Mouse (Mus musculus) megakaryocyte, embryonic 14.5 days (primary cell): ENCODE measurements at regions not wholly inside any gene's neighbourhood (a gene's known extent, or its start where the extent isn't known, plus 50 kb on each side); places are given as distances from the start of the nearest gene placed in this dataset.

Experiments
- H3K27me3 ChIP-seq: replicated peaks from 2 replicates; pipeline ENCODE3; 2012; ENCODE audit warnings: inconsistent platforms
- H3K36me3 ChIP-seq: replicated peaks from 2 replicates; pipeline ENCODE3; 2012; ENCODE audit warnings: low read length, inconsistent platforms, mixed read lengths
- H3K4me1 ChIP-seq: 2 replicates; pipeline ENCODE4 v1.6.1; 2012; ENCODE audit warnings: inconsistent platforms
- H3K4me3 ChIP-seq: replicated peaks from 2 replicates; pipeline ENCODE3; 2012; ENCODE audit warnings: moderate library complexity, mild to moderate bottlenecking, inconsistent platforms
- H3K9me3 ChIP-seq: 2 replicates; pipeline ENCODE4 v1.6.1; 2012; ENCODE audit warnings: inconsistent platforms
- FLI1 ChIP-seq: IDR thresholded peaks from 2 replicates; pipeline ENCODE4 v1.6.1; 2012; ENCODE audit warnings: low read length, inconsistent platforms, mixed read lengths
- GATA1 ChIP-seq: IDR thresholded peaks from 3 replicates; pipeline ENCODE4 v1.6.1; 2012; ENCODE audit warnings: mixed read lengths, low read length, inconsistent platforms, borderline replicate concordance

- Histone ChIP-seq H3K36me3 (no peaks in the 10 kb centered on the region), H3K27me3 (peaks cover 60% of the 10 kb centered on the region), H3K4me3 (no peak overlapping the region), H3K4me1 (peaks cover 24% of the 10 kb centered on the region), H3K9me3 (peaks cover 27% of the 10 kb centered on the region)
- no peak for TF ChIP-seq GATA1
- TF ChIP-seq FLI1 = no peak
These were observed 94.0 kb upstream of the Rbm19 start for GRCm38 (mm10) chr5:120022276-120022675.

DNA sequence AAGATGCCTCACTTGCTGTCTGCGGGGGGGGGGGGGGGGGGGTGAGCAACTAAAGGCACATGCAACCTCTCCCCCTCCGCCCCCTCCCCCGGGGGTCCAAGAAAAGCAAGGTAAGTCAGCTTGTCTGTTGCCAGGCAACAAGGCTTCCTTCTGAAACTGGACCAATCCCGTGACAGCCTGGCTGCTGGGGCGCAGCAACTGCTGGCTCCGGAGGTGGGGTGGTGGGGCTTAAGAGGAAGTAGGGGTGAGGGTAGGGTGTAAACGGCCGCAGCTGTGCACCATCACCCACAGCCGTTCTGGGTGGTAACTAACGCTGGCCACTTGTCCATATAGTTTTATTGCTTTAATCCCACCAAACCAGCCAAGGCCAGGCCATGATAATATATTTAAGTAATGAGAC is 92.2 kb upstream of the Rbm19 start:
- TF ChIP-seq FLI1 (no peak), GATA1 (no peak)
- no peaks in the 10 kb centered on the region for H3K36me3 ChIP-seq
- H3K4me3 ChIP-seq = no peak overlapping the region
- H3K9me3 ChIP-seq = peaks cover 25% of the 10 kb centered on the region
- H3K27me3 ChIP-seq = peaks cover 59% of the 10 kb centered on the region
- H3K4me1 ChIP-seq = peaks cover 8% of the 10 kb centered on the region

DNA sequence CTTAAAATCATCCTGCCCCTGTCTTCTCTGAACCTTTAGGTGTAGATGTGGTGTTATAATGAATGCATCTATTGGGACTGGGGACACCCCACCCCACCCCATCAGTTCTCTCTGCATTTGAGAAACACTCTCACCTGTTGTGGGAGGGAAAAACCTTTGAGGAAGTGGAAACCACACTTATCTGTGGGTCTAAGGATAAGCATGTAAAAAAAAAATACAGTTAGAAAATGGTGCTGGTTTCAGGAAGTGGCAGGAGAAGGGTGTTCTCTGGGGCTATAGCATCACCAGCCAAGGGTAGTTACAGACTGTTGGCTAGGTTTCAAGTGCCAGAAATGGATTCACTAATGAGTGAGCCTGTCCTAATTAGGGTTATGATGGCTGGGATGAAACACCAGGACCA is 91.1 kb upstream of the Rbm19 start:
- peaks cover 25% of the 10 kb centered on the region for H3K9me3 ChIP-seq
- TF ChIP-seq FLI1 (no peak), GATA1 (no peak)
- H3K4me3 ChIP-seq = no peak overlapping the region

DNA sequence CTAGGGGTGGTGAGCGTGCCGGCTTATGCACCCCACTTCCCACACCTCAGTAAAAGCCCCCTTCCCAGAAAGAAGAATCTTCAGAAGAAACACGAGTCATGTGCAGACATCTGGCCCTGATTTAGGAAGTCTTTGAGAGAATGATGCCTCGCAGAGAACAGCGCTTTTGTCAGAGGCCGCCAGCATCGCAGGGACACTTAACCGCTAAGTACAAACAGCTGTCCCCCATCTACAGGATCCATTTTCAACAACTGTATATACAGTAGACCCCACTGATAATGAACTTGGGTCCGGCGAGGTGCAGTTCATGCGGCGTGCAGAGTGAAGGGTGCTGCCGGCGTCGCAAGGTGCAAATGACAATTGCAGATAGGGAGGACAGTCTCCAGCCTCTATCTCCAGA is 85.4 kb upstream of the Rbm19 start:
- H3K4me3 ChIP-seq = no peak overlapping the region
- H3K36me3 ChIP-seq = no peaks in the 10 kb centered on the region
- no peaks in the 10 kb centered on the region for H3K4me1 ChIP-seq
- H3K27me3 ChIP-seq = peaks cover 60% of the 10 kb centered on the region
- peaks cover 22% of the 10 kb centered on the region for H3K9me3 ChIP-seq
- no peak for TF ChIP-seq GATA1
- TF ChIP-seq FLI1 = no peak

More for the DNA sequence above, 91.1 kb upstream of the Rbm19 start:
- peaks cover 4% of the 10 kb centered on the region; the same call in 1 of the 2 replicates for H3K4me1 ChIP-seq
- no peaks in the 10 kb centered on the region for H3K36me3 ChIP-seq
- peaks cover 54% of the 10 kb centered on the region for H3K27me3 ChIP-seq

DNA sequence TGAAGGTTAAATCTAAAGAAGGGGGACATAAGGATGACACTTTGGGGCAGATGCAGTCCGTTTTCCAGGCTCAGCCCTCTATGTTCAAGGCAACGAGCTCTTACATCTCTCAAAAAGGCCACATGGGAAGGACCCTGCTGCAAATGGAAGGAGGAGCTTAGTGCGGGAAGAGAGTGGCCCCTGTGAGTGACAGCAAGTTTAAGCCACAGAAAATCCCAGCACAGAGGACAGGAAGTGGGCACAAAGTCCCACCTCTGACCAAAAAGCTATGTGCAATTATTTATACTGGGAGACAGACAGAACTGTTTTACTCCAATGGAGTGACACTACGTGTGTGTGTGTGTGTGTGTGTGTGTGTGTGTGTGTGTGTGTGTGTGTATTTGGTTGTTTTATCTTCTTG is 84.7 kb upstream of the Rbm19 start:
- TF ChIP-seq GATA1 (no peak), FLI1 (no peak)
- Histone ChIP-seq H3K4me1 (no peaks in the 10 kb centered on the region), H3K36me3 (no peaks in the 10 kb centered on the region), H3K27me3 (peaks cover 60% of the 10 kb centered on the region), H3K9me3 (peaks cover 22% of the 10 kb centered on the region), H3K4me3 (no peak overlapping the region)

- Histone ChIP-seq H3K4me3 (no peak overlapping the region), H3K9me3 (peaks cover 21% of the 10 kb centered on the region), H3K4me1 (no peaks in the 10 kb centered on the region), H3K36me3 (no peaks in the 10 kb centered on the region), H3K27me3 (peaks cover 47% of the 10 kb centered on the region)
- TF ChIP-seq FLI1 = no peak
- TF ChIP-seq GATA1 = no peak
These were observed 81.7 kb upstream of the Rbm19 start for GRCm38 (mm10) chr5:120034499-120035077.

DNA sequence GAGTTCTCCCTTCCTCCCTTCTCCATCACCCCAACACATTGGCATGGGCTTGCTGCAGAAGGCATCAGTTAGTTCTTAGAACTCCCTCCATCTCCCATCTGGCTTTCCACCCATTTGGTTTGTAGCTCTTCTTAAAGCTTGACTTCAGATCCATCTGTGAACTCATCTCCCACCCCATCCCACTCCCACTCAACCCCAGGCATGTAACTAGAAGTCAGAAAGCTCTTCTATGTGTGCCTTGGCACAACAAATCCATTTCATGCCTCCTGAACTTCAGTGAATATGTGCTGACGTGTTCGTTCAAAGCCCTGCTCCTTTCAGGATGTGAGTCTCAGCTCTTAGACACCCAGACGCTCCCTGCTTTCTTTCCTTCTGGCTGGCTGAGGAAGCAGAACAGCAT is 81.0 kb upstream of the Rbm19 start:
- no peaks in the 10 kb centered on the region for H3K4me1 ChIP-seq
- H3K36me3 ChIP-seq = no peaks in the 10 kb centered on the region
- H3K4me3 ChIP-seq = no peak overlapping the region
- H3K9me3 ChIP-seq = peaks cover 23% of the 10 kb centered on the region
- peaks cover 43% of the 10 kb centered on the region for H3K27me3 ChIP-seq
- TF ChIP-seq GATA1 (no peak), FLI1 (no peak)

- H3K4me1 ChIP-seq = no peaks in the 10 kb centered on the region
- H3K9me3 ChIP-seq = peaks cover 28% of the 10 kb centered on the region
- TF ChIP-seq FLI1 (no peak), GATA1 (no peak)
- H3K27me3 ChIP-seq = peaks cover 35% of the 10 kb centered on the region
- no peaks in the 10 kb centered on the region for H3K36me3 ChIP-seq
- no peak overlapping the region for H3K4me3 ChIP-seq
These were observed 78.5 kb upstream of the Rbm19 start for GRCm38 (mm10) chr5:120037806-120038205.

DNA sequence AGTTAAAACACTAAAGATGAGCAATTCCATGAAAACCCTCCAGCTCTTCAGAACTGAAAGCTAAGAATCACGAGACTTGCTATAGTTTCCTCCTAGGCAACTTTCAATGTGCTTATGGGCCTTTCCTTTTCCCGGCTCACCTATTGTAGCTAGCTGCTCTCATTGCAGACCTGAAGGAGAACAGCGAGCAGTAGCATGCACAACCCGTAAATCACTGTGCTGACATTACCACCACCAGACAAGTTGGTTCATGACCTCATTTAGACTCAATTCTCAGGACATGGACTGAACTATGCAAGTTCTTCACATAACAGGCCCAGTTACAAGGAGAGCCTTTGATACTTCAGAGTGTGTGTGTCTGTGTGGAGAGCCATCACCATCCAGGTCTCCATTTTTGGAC is 72.5 kb upstream of the Rbm19 start:
- H3K4me3 ChIP-seq = no peak overlapping the region
- TF ChIP-seq FLI1 (no peak), GATA1 (no peak)

GRCm38 (mm10) chr5:120049063-120049781 is 67.0 kb upstream of the Rbm19 start:
- Histone ChIP-seq H3K36me3 (no peaks in the 10 kb centered on the region), H3K27me3 (peaks cover 18% of the 10 kb centered on the region), H3K4me3 (no peak overlapping the region), H3K9me3 (peaks cover 8% of the 10 kb centered on the region), H3K4me1 (no peaks in the 10 kb centered on the region)
- TF ChIP-seq FLI1 (no peak), GATA1 (no peak)

More for the DNA sequence above, 72.5 kb upstream of the Rbm19 start:
- Histone ChIP-seq H3K36me3 (no peaks in the 10 kb centered on the region), H3K9me3 (peaks cover 13% of the 10 kb centered on the region), H3K27me3 (peaks cover 10% of the 10 kb centered on the region), H3K4me1 (no peaks in the 10 kb centered on the region)

DNA sequence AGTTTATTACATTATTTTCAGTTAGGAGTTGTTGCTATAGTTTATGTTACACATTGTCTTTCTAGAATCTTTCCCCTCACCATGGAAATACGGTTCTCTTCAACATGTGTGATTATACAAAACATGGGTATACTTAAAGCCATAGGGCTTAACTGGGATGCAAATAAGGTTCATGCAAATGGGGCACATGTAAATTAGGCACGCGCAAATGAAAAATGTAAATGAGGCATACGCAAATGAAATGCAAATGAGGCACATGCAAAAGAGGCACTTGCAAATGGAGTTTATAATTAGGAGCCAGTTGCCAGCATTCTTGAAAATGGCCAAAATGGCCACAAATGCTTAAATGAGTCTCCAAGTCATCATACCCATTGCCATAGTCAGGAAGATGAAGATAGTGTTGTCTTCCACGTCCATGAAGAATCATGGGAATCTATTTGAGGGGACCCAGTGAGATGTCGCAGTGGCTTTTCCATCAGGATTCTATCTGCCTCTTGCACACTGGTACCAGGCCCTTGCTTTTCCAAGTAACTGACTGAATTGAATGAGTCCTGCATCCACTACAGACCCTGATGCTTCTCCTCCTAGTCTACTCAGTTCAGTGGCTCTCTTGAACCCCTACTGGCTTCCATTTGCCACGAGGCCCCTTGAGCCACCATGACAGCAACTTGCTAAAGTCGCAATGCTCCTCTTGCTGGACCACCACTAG is 65.4 kb upstream of the Rbm19 start:
- TF ChIP-seq FLI1 (no peak), GATA1 (no peak)
- peaks cover 15% of the 10 kb centered on the region for H3K9me3 ChIP-seq
- H3K36me3 ChIP-seq = no peaks in the 10 kb centered on the region
- H3K27me3 ChIP-seq = peaks cover 25% of the 10 kb centered on the region
- H3K4me3 ChIP-seq = no peak overlapping the region
- no peaks in the 10 kb centered on the region for H3K4me1 ChIP-seq
